Mouse (Mus musculus) kidney, embryonic 16.5 days (tissue): Measurements from ENCODE around the gene Zfp990. TPM values are rescaled to one million over a fixed set of nuclear protein-coding genes. Genes with fewer than 3 reads are reported as not detected.
"Not testable (repeated sequence)": the region's sequence is repeated elsewhere in the genome, so short reads cannot be mapped to it uniquely, and the experiment has no call there.

ENCODE experiments used
- ATAC-seq: fragments of 200-750 bp; cut with Nextera tagmentation; 2 replicates; pipeline ENCODE4 v1.8.0; 2017; ENCODE audit warnings: moderate TSS enrichment; ENCODE audit not compliant: low FRiP score, low TSS enrichment
- H3K27ac ChIP-seq: fragments of 300-500 bp; sonication (generic); 2 replicates; pipeline ENCODE4 v1.5.1; 2014; ENCODE audit warnings: low read length
- H3K27me3 ChIP-seq: fragments of 300-500 bp; sonication (generic); 2 replicates; pipeline ENCODE4 v1.6.1; 2014; ENCODE audit warnings: low read length, control low read depth, mixed read lengths; ENCODE audit not compliant: insufficient read depth
- H3K36me3 ChIP-seq: fragments of 300-500 bp; sonication (generic); 2 replicates; pipeline ENCODE4 v1.6.1; 2014; ENCODE audit warnings: low read length, control low read depth, mixed read lengths; ENCODE audit not compliant: insufficient read depth
- H3K4me1 ChIP-seq: fragments of 300-500 bp; sonication (generic); 2 replicates; pipeline ENCODE4 v1.6.1; 2014; ENCODE audit warnings: low read length, control low read depth, mixed read lengths; ENCODE audit not compliant: insufficient read depth
- H3K4me2 ChIP-seq: fragments of 300-500 bp; sonication (generic); replicated peaks from 2 replicates; pipeline ENCODE4 v1.6.1; 2014; ENCODE audit warnings: low read depth, low read length
- H3K4me3 ChIP-seq: fragments of 300-500 bp; sonication (generic); 2 replicates; pipeline ENCODE4 v1.5.1; 2014; ENCODE audit warnings: mild to moderate bottlenecking, low read length
- H3K9ac ChIP-seq: fragments of 300-500 bp; sonication (generic); replicated peaks from 2 replicates; pipeline ENCODE4 v1.6.1; 2014; ENCODE audit warnings: low read length
- H3K9me3 ChIP-seq: fragments of 300-500 bp; sonication (generic); 2 replicates; pipeline ENCODE4 v1.6.1; 2016; ENCODE audit warnings: low read length, control low read depth
- WGBS: fragments of 180-500 bp; shearing (Covaris S2); extraction: QIAGEN DNeasy Blood & Tissue Kit; methylation state at CpG from one replicate; pipeline ENCODE4 v1.1.7; 2014; 5-methylcytosine and 5-hydroxymethylcytosine counted together
- polyA plus RNA-seq: library from polyadenylated mRNA; unstranded; fragments of >200 nt; fragmentation: Nextera tagmentation; extraction: Ambion mirVana; gene quantifications from 2 replicates; pipeline ENCODE4 v1.2.1, GENCODE M21; 2015

The Zfp990 gene
- polyA plus RNA-seq = 0.06 and 0.13 TPM in 2 replicates

DNA sequence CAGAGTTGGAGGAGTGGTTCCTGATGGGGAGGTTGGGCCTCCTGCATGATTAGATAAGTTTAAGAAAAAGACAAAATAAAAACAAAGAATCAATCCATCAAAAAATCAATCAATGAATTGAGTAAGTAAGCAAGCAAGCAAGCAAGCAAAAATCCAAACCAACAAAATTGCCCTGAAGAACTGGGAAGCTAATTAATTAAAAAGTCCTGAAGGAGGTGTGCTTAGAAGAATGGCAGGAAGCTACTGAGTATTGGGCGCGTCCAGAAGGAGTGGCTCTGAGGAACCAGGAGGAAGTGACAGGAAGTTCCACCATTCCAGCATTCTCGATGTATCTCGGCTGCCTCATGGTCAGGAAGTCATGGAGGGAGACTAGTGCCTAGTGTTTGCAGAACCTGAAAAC is at the start of gene Zfp990:
Zfp990 (plus strand) TSS at position 301 of the 400 bp plus-strand sequence.
- H3K4me1 ChIP-seq, H3K36me3 ChIP-seq: not testable (repeated sequence)
- 81% methylated on average over 4 of the region's 4 CpGs for WGBS

DNA sequence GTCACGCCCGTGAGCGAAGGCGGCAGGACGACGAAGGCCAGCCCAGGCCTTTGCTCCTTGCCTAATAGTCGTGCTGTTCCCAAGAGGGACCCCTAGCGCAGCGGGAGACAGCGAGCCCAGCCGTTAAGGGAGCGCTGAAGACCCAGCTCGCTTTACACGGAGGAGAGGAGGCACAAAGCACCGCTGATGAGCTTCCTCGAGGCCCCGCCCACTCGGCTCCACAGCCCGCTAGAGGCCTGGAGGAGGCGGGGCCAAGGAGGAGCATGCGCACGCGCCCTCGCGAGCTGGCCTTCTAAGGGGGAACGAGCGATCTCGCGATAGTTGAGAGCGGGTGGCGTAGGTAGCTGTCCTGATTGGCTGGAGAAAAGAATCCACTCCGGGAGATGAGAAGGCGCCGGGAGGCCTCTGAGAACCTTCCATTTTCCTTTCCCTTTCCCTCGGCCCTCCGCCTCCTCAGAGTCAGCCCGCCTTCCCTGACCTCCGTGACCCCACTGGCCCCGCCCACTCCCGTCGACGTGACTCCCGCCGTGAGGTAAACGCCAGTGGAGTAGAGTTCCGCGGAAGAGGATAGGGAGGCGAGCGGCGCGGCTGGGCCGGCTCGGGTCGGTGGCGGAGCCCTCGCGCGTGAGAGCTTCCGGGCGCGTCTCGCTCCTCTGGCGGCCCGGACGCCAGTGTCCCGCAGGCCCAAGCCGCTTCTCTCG is 46.9 kb upstream of the Zfp990 start:
- 0 out of 2 replicates have a peak overlapping the region, but pooled peaks have one; percentile 50 for H3K9ac ChIP-seq
- WGBS = 20% methylated on average over 61 of the region's 68 CpGs
- peak; percentile 87; the same call in 1 of the 2 replicates for ATAC-seq

More for the DNA sequence above, at the start of gene Zfp990:
- H3K27ac ChIP-seq, H3K4me2 ChIP-seq, H3K27me3 ChIP-seq, H3K4me3 ChIP-seq, H3K9me3 ChIP-seq, ATAC-seq, H3K9ac ChIP-seq: not testable (repeated sequence)

DNA sequence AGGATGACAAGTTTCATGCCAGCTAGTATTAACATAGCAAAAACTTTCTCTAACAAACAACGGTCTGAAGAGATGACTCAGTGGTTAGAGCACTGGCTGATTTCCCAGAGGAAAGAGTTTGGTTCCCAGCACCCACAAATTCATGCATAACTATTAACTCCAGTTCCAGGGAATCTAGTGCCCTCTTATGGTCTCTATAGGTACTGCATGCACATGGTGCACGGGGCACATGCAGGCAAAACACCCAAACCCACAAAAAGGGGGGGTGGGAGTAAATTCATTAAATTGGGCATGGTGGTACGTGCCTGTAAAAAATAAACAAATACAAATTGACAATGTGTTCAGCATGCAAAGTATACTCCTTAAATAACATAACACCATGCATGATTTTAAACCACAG is 32.4 kb upstream of the Zfp990 start:
- H3K36me3 ChIP-seq = no peaks in the 10 kb centered on the region
- no peak overlapping the region for H3K4me2 ChIP-seq
- no peak overlapping the region for H3K4me3 ChIP-seq
- H3K9ac ChIP-seq = no peak overlapping the region
- no peak for ATAC-seq
- no peak overlapping the region for H3K27ac ChIP-seq
- H3K27me3 ChIP-seq = no peaks in the 10 kb centered on the region
- WGBS = 89% methylated on average over 3 of the region's 3 CpGs
- H3K9me3 ChIP-seq = peaks cover 4% of the 10 kb centered on the region; the same call in 1 of the 2 replicates
- no peaks in the 10 kb centered on the region for H3K4me1 ChIP-seq

More for the DNA sequence above, 46.9 kb upstream of the Zfp990 start:
- H3K4me2 ChIP-seq = peak overlapping the region; percentile 60
- H3K27ac ChIP-seq, H3K4me1 ChIP-seq, H3K36me3 ChIP-seq, H3K9me3 ChIP-seq, H3K27me3 ChIP-seq: not testable (repeated sequence)
- H3K4me3 ChIP-seq = peak overlapping the region; percentile 46

DNA sequence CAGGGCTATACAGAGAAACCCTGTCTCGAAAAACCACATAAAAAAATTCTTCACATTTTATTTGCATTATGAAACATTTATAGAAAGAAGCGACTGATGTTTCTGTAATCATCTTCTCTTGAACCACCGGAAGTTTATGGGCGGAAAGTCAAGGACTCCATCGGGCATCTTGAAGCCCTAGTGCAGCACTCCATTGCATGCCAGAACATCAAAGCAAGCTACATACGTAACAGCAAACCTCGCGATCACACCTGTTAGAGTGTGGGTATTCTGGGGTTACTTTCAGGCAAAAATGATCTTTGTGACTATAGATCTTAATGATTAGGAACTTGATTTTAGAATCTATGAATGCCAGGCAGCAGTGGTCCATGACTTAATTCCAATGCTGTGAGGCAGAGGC is 29.9 kb upstream of the Zfp990 start:
- not testable (repeated sequence) for H3K27ac ChIP-seq, H3K4me2 ChIP-seq, H3K9ac ChIP-seq, H3K4me1 ChIP-seq, H3K27me3 ChIP-seq, H3K9me3 ChIP-seq, ATAC-seq, H3K36me3 ChIP-seq, H3K4me3 ChIP-seq
- 91% methylated on average over 8 of the region's 8 CpGs for WGBS

DNA sequence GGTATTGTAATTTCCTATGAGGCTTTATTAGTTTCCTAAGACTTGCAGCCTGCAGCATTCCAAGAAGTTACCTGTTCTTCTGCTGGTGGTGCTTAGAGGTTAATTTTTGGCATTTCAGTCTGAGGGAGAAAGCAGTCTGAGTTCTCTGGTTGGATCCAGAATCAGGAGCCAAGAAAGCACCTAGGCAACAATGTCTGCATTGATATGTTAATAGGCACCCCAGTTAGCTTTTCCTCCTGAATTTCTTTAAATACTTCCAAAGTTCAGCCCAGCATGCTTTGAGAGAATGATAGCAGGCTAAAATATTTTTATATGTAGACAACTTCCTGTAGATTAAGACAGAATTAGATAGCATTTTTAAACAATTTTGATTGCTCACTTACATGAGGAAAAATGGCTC is 21.2 kb upstream of the Zfp990 start:
- Histone ChIP-seq H3K27ac (no peak overlapping the region), H3K36me3 (no peaks in the 10 kb centered on the region), H3K4me1 (no peaks in the 10 kb centered on the region), H3K4me2 (no peak overlapping the region), H3K9ac (no peak overlapping the region), H3K9me3 (no peaks in the 10 kb centered on the region), H3K27me3 (no peaks in the 10 kb centered on the region), H3K4me3 (no peak overlapping the region)
- ATAC-seq = no peak

DNA sequence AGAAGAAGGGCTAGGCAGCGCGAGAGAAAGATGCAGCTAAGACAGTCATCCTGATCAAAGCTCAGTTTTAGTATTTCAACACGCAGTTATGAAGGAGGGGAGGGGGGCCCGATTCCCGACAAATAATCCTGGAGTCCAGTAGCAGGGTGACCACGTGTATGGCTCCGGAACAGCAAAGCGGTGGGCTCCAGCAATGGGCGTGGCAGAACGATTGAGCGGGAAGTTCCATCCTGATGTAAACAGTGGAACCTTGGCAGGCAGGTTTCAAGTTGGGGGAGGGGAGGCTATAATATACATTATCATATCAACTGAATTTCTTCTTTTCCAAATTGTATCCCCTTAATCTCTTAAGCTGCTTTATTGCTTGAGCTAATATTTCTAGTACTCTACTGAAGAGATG is 18.4 kb upstream of the Zfp990 start:
- WGBS = 87% methylated on average over 11 of the region's 11 CpGs
- Histone ChIP-seq H3K4me3 (no peak overlapping the region), H3K9me3 (no peaks in the 10 kb centered on the region), H3K4me1 (no peaks in the 10 kb centered on the region), H3K27me3 (no peaks in the 10 kb centered on the region), H3K27ac (no peak overlapping the region), H3K4me2 (no peak overlapping the region), H3K9ac (no peak overlapping the region), H3K36me3 (no peaks in the 10 kb centered on the region)
- ATAC-seq = no peak

DNA sequence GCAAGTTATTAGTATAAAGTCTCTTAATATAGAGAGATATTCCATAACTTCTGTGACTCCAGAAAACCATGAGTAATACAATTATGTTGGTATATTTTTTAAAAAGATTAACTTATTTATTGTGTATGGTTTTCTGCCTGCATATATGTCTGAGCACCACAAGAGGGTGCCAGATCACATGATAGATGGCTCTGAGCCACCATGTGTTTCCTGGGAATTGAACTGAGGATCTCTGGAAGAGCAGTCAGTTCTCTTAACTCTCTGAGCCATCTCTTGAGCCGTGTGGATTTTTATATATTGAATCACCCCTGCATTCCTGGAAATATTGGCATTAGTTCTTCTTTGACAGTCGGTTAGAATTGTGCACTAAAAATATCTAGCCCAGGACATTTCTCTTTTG is 17.2 kb upstream of the Zfp990 start:
- not testable (repeated sequence) for H3K27ac ChIP-seq, H3K4me1 ChIP-seq, H3K27me3 ChIP-seq, H3K4me3 ChIP-seq, ATAC-seq, H3K9ac ChIP-seq, H3K36me3 ChIP-seq, H3K9me3 ChIP-seq, H3K4me2 ChIP-seq
- WGBS = 81% methylated on average over 2 of the region's 2 CpGs

GRCm38 (mm10) chr4:145514637-145515036 is 4.1 kb downstream of the Zfp990 start:
- not testable (repeated sequence) for H3K27me3 ChIP-seq, H3K27ac ChIP-seq, H3K9me3 ChIP-seq, H3K9ac ChIP-seq, H3K4me3 ChIP-seq, ATAC-seq, H3K4me2 ChIP-seq, H3K36me3 ChIP-seq, H3K4me1 ChIP-seq
- 66% methylated on average over 1 of the region's 2 CpGs for WGBS

- WGBS = 81% methylated on average over 4 of the region's 4 CpGs
- not testable (repeated sequence) for H3K27ac ChIP-seq, H3K27me3 ChIP-seq, ATAC-seq, H3K4me3 ChIP-seq, H3K36me3 ChIP-seq, H3K4me1 ChIP-seq, H3K4me2 ChIP-seq, H3K9me3 ChIP-seq, H3K9ac ChIP-seq
These were observed 5.4 kb downstream of the Zfp990 start for GRCm38 (mm10) chr4:145515776-145516565.

GRCm38 (mm10) chr4:145517391-145517790 is 6.8 kb downstream of the Zfp990 start:
- WGBS = no CpG with 5 or more reads among the region's 1 CpGs
- ATAC-seq, H3K4me3 ChIP-seq: not testable (repeated sequence)

More at GRCm38 (mm10) chr4:145517391-145517790, 6.8 kb downstream of the Zfp990 start:
- H3K4me1 ChIP-seq, H3K27me3 ChIP-seq, H3K36me3 ChIP-seq, H3K9me3 ChIP-seq, H3K9ac ChIP-seq, H3K4me2 ChIP-seq, H3K27ac ChIP-seq: not testable (repeated sequence)
